Comparison of ENCODE assay signal across 26 mouse cellular contexts in genomic region chr13:16032935-16033592, GRCm38 (mm10). TPM values are rescaled to one million over a fixed set of nuclear protein-coding genes. Genes with fewer than 3 reads are reported as not detected.
DNase-seq lines count a peak whose midpoint lies in the region; ATAC-seq lines count a peak whose summit lies in the region.
"Had no signal": no experiment of that assay in that cellular context is flagged by ENCODE, and none has a peak within 500 bp of the region (broad histone marks: within the 10 kb centered on the region; RNA-seq: fewer than 3 reads in every experiment).

No protein-coding gene starts in this region.

- DNase-seq in forebrain, embryonic 11.5 days (ENCODE audit: low spot score), result no peak
- no peak for DNase-seq in forebrain, embryonic 10.5 days (ENCODE audit: extremely low spot score, low spot score)
- DNase-seq in hindbrain, embryonic 11.5 days (ENCODE audit: low spot score), result no peak
- DNase-seq in neural tube, embryonic 11.5 days (ENCODE audit: low spot score), result no peak
- DNase-seq: adrenal gland, postnatal 10 days; adrenal gland, postnatal 36 days; cerebellum, adult 11 months; cerebellum, adult 2 months; cerebellum, adult 9-11 months; cerebellum, postnatal 25 days; gastrocnemius, postnatal 10 days; gastrocnemius, postnatal 36 days; heart, postnatal 10 days; heart, postnatal 36 days had no signal

- H3K4me2 ChIP-seq in forebrain, embryonic 11.5 days (ENCODE audit: low read depth, low read length, severe bottlenecking), result no peak overlapping the region
- no peak overlapping the region for H3K4me2 ChIP-seq in hindbrain, embryonic 11.5 days (replicated peaks; ENCODE audit: low read depth, low read length)
- H3K4me2 ChIP-seq in hindbrain, embryonic 13.5 days, result no peak overlapping the region
- H3K4me2 ChIP-seq in midbrain, embryonic 12.5 days (replicated peaks), result no peak overlapping the region
- no peak overlapping the region for H3K4me2 ChIP-seq in midbrain, embryonic 16.5 days (ENCODE audit: low read length)
- H3K4me2 ChIP-seq in neural tube, embryonic 11.5 days (ENCODE audit: low read depth), result no peak overlapping the region
- H3K4me2 ChIP-seq in neural tube, embryonic 15.5 days, result no peak overlapping the region
- H3K4me2 ChIP-seq: embryonic facial prominence, embryonic 12.5 days; embryonic facial prominence, embryonic 15.5 days; heart, embryonic 12.5 days; heart, embryonic 15.5 days; hindbrain, embryonic 15.5 days had no signal

- no peaks in the 10 kb centered on the region for H3K27me3 ChIP-seq in forebrain, embryonic 11.5 days (ENCODE audit: control insufficient read depth, insufficient read depth, low read length)
- no peaks in the 10 kb centered on the region for H3K27me3 ChIP-seq in forebrain, embryonic 10.5 days (ENCODE audit: poor library complexity, severe bottlenecking)
- H3K27me3 ChIP-seq in hindbrain, embryonic 11.5 days (ENCODE audit: control insufficient read depth, insufficient read depth, low read length), result no peaks in the 10 kb centered on the region
- H3K27me3 ChIP-seq in hindbrain, embryonic 13.5 days, result no peaks in the 10 kb centered on the region
- H3K27me3 ChIP-seq in midbrain, embryonic 12.5 days, result no peaks in the 10 kb centered on the region
- no peaks in the 10 kb centered on the region for H3K27me3 ChIP-seq in midbrain, embryonic 16.5 days (ENCODE audit: control insufficient read depth, insufficient read depth, low read depth, low read length)
- H3K27me3 ChIP-seq in neural tube, embryonic 11.5 days (ENCODE audit: control insufficient read depth, insufficient read depth, low read length), result no peaks in the 10 kb centered on the region
- no peaks in the 10 kb centered on the region for H3K27me3 ChIP-seq in neural tube, embryonic 15.5 days (replicated peaks)
- H3K27me3 ChIP-seq: embryonic facial prominence, embryonic 12.5 days; embryonic facial prominence, embryonic 15.5 days; heart, embryonic 12.5 days; heart, embryonic 15.5 days; hindbrain, embryonic 15.5 days had no signal

- H3K4me3 ChIP-seq in forebrain, embryonic 11.5 days (ENCODE audit: low read depth, low read length), result no peak overlapping the region
- no peak overlapping the region for H3K4me3 ChIP-seq in forebrain, embryonic 10.5 days
- no peak overlapping the region for H3K4me3 ChIP-seq in hindbrain, embryonic 11.5 days (ENCODE audit: low read depth, low read length)
- H3K4me3 ChIP-seq in hindbrain, embryonic 13.5 days, result no peak overlapping the region
- no peak overlapping the region for H3K4me3 ChIP-seq in midbrain, embryonic 12.5 days
- no peak overlapping the region for H3K4me3 ChIP-seq in midbrain, embryonic 16.5 days (ENCODE audit: low read depth, low read length)
- H3K4me3 ChIP-seq in neural tube, embryonic 11.5 days (ENCODE audit: low read depth, low read length), result no peak overlapping the region
- no peak overlapping the region for H3K4me3 ChIP-seq in neural tube, embryonic 15.5 days (replicated peaks)
- H3K4me3 ChIP-seq: embryonic facial prominence, embryonic 12.5 days; embryonic facial prominence, embryonic 15.5 days; erythroblast, embryonic 14.5 days; heart, embryonic 12.5 days; heart, embryonic 15.5 days; hindbrain, embryonic 10.5 days; hindbrain, embryonic 15.5 days had no signal

- H3K9me3 ChIP-seq in forebrain, embryonic 11.5 days (ENCODE audit: control insufficient read depth, low read length), result no peaks in the 10 kb centered on the region
- H3K9me3 ChIP-seq in forebrain, embryonic 10.5 days, result no peaks in the 10 kb centered on the region
- H3K9me3 ChIP-seq in hindbrain, embryonic 11.5 days (ENCODE audit: control insufficient read depth, low read length), result no peaks in the 10 kb centered on the region
- no peaks in the 10 kb centered on the region for H3K9me3 ChIP-seq in hindbrain, embryonic 13.5 days
- H3K9me3 ChIP-seq in midbrain, embryonic 12.5 days, result no peaks in the 10 kb centered on the region
- no peaks in the 10 kb centered on the region for H3K9me3 ChIP-seq in midbrain, embryonic 16.5 days (replicated peaks; ENCODE audit: control insufficient read depth, low read length, poor library complexity, severe bottlenecking)
- no peaks in the 10 kb centered on the region for H3K9me3 ChIP-seq in neural tube, embryonic 11.5 days (ENCODE audit: control insufficient read depth, low read length)
- H3K9me3 ChIP-seq in neural tube, embryonic 15.5 days (replicated peaks), result no peaks in the 10 kb centered on the region
- H3K9me3 ChIP-seq: embryonic facial prominence, embryonic 12.5 days; embryonic facial prominence, embryonic 15.5 days; heart, embryonic 12.5 days; heart, embryonic 15.5 days; hindbrain, embryonic 10.5 days; hindbrain, embryonic 15.5 days had no signal

- H3K36me3 ChIP-seq in forebrain, embryonic 11.5 days (ENCODE audit: control insufficient read depth, insufficient read depth, low read length), result no peaks in the 10 kb centered on the region
- H3K36me3 ChIP-seq in forebrain, embryonic 10.5 days (replicated peaks), result no peaks in the 10 kb centered on the region
- H3K36me3 ChIP-seq in hindbrain, embryonic 11.5 days (ENCODE audit: control insufficient read depth, insufficient read depth, low read length), result no peaks in the 10 kb centered on the region
- no peaks in the 10 kb centered on the region for H3K36me3 ChIP-seq in hindbrain, embryonic 13.5 days
- no peaks in the 10 kb centered on the region for H3K36me3 ChIP-seq in midbrain, embryonic 12.5 days
- no peaks in the 10 kb centered on the region for H3K36me3 ChIP-seq in midbrain, embryonic 16.5 days (ENCODE audit: control insufficient read depth, insufficient read depth, low read length)
- H3K36me3 ChIP-seq in neural tube, embryonic 11.5 days (ENCODE audit: control insufficient read depth, insufficient read depth, low read length), result no peaks in the 10 kb centered on the region
- H3K36me3 ChIP-seq in neural tube, embryonic 15.5 days, result no peaks in the 10 kb centered on the region
- H3K36me3 ChIP-seq: embryonic facial prominence, embryonic 12.5 days; embryonic facial prominence, embryonic 15.5 days; heart, embryonic 12.5 days; heart, embryonic 15.5 days; hindbrain, embryonic 10.5 days; hindbrain, embryonic 15.5 days had no signal

- ATAC-seq in forebrain, embryonic 11.5 days (replicated peaks; ENCODE audit: low FRiP score), result peak; percentile 65; the same call in 1 of the 2 replicates
- ATAC-seq in hindbrain, embryonic 11.5 days (ENCODE audit: low FRiP score), result 0 out of 2 replicates have a peak, but pooled peaks have one; percentile 40
- no peak for ATAC-seq in hindbrain, embryonic 13.5 days (ENCODE audit: low FRiP score)
- ATAC-seq in midbrain, embryonic 12.5 days (ENCODE audit: low FRiP score, low read depth), result peak; percentile 66
- no peak for ATAC-seq in midbrain, embryonic 16.5 days
- 0 out of 2 replicates have a peak, but pooled peaks have one; percentile 55 for ATAC-seq in neural tube, embryonic 11.5 days (ENCODE audit: insufficient read depth, low FRiP score, low TSS enrichment)
- no peak for ATAC-seq in neural tube, embryonic 15.5 days (ENCODE audit: low FRiP score)
- ATAC-seq: forebrain, embryonic 16.5 days had no signal

- WGBS in forebrain, embryonic 11.5 days, result 32% methylated on average over 6 of the region's 6 CpGs
- WGBS in forebrain, embryonic 10.5 days, result 36% methylated on average over 6 of the region's 6 CpGs
- WGBS in hindbrain, embryonic 11.5 days, result 43% methylated on average over 6 of the region's 6 CpGs
- WGBS in hindbrain, embryonic 13.5 days, result 30% methylated on average over 6 of the region's 6 CpGs
- WGBS in midbrain, embryonic 12.5 days, result 23% methylated on average over 6 of the region's 6 CpGs
- 23% methylated on average over 6 of the region's 6 CpGs for WGBS in midbrain, embryonic 16.5 days
- WGBS in neural tube, embryonic 11.5 days, result 38% methylated on average over 6 of the region's 6 CpGs
- WGBS in neural tube, embryonic 15.5 days, result 32% methylated on average over 6 of the region's 6 CpGs

- no peak overlapping the region for H3K27ac ChIP-seq in forebrain, embryonic 11.5 days (ENCODE audit: low read depth, low read length)
- no peak overlapping the region for H3K27ac ChIP-seq in forebrain, embryonic 10.5 days
- H3K27ac ChIP-seq in hindbrain, embryonic 11.5 days (ENCODE audit: low read depth, low read length), result no peak overlapping the region
- no peak overlapping the region for H3K27ac ChIP-seq in hindbrain, embryonic 13.5 days
- no peak overlapping the region for H3K27ac ChIP-seq in midbrain, embryonic 12.5 days (replicated peaks)
- no peak overlapping the region for H3K27ac ChIP-seq in midbrain, embryonic 16.5 days (ENCODE audit: low read length)
- H3K27ac ChIP-seq in neural tube, embryonic 11.5 days (ENCODE audit: low read depth, low read length), result no peak overlapping the region
- no peak overlapping the region for H3K27ac ChIP-seq in neural tube, embryonic 15.5 days (replicated peaks)
- H3K27ac ChIP-seq: embryonic facial prominence, embryonic 12.5 days; embryonic facial prominence, embryonic 15.5 days; heart, embryonic 15.5 days; hindbrain, embryonic 10.5 days; hindbrain, embryonic 15.5 days had no signal

- H3K9ac ChIP-seq in forebrain, embryonic 11.5 days (ENCODE audit: low read length), result no peak overlapping the region
- H3K9ac ChIP-seq in hindbrain, embryonic 11.5 days (ENCODE audit: low read depth, low read length), result no peak overlapping the region
- no peak overlapping the region for H3K9ac ChIP-seq in hindbrain, embryonic 13.5 days
- no peak overlapping the region for H3K9ac ChIP-seq in midbrain, embryonic 12.5 days (replicated peaks)
- H3K9ac ChIP-seq in midbrain, embryonic 16.5 days (ENCODE audit: low read depth, low read length), result no peak overlapping the region
- H3K9ac ChIP-seq in neural tube, embryonic 11.5 days (ENCODE audit: low read length), result no peak overlapping the region
- H3K9ac ChIP-seq in neural tube, embryonic 15.5 days (replicated peaks), result no peak overlapping the region
- H3K9ac ChIP-seq: embryonic facial prominence, embryonic 12.5 days; embryonic facial prominence, embryonic 15.5 days; heart, embryonic 12.5 days; heart, embryonic 15.5 days; hindbrain, embryonic 15.5 days had no signal

- H3K4me1 ChIP-seq in forebrain, embryonic 11.5 days (replicated peaks; ENCODE audit: control insufficient read depth, insufficient read depth, low read length), result no peaks in the 10 kb centered on the region; the same call in 1 of the 2 replicates
- H3K4me1 ChIP-seq in forebrain, embryonic 10.5 days, result peaks cover 13% of the 10 kb centered on the region
- no peaks in the 10 kb centered on the region for H3K4me1 ChIP-seq in hindbrain, embryonic 11.5 days (replicated peaks; ENCODE audit: control insufficient read depth, insufficient read depth, low read length)
- no peaks in the 10 kb centered on the region for H3K4me1 ChIP-seq in hindbrain, embryonic 13.5 days (replicated peaks)
- H3K4me1 ChIP-seq in midbrain, embryonic 12.5 days, result peaks cover 7% of the 10 kb centered on the region
- H3K4me1 ChIP-seq in midbrain, embryonic 16.5 days (ENCODE audit: control insufficient read depth, insufficient read depth, low read length), result no peaks in the 10 kb centered on the region
- H3K4me1 ChIP-seq in neural tube, embryonic 11.5 days (ENCODE audit: control insufficient read depth, insufficient read depth, low read length), result no peaks in the 10 kb centered on the region
- no peaks in the 10 kb centered on the region for H3K4me1 ChIP-seq in neural tube, embryonic 15.5 days
- H3K4me1 ChIP-seq: embryonic facial prominence, embryonic 12.5 days; embryonic facial prominence, embryonic 15.5 days; heart, embryonic 12.5 days; heart, embryonic 15.5 days; hindbrain, embryonic 15.5 days had no signal

RNA-seq across cellular contexts. Expression of gene Inhba, which starts 21.4 kb away (rescaled TPM):
- 0.23 and 0.77 TPM in 2 replicates for polyA plus RNA-seq in forebrain, embryonic 11.5 days (2014; fragmentation: Nextera tagmentation; extraction: Ambion mirVana)
- 0.26 and 0.27 TPM in 2 replicates for polyA plus RNA-seq in forebrain, embryonic 10.5 days (2016; fragmentation: Nextera tagmentation; extraction: Ambion mirVana)
- 0.78 and 0.99 TPM in 2 replicates for polyA plus RNA-seq in hindbrain, embryonic 11.5 days (2014; fragmentation: Nextera tagmentation; extraction: Ambion mirVana)
- polyA plus RNA-seq in hindbrain, embryonic 13.5 days (2015; fragmentation: Nextera tagmentation; extraction: Ambion mirVana), result 0.56 and 0.78 TPM in 2 replicates
- polyA plus RNA-seq in midbrain, embryonic 12.5 days (2016; fragmentation: Nextera tagmentation; extraction: Ambion mirVana), result 1.0 and 1.5 TPM in 2 replicates
- polyA plus RNA-seq in midbrain, embryonic 16.5 days (2015; fragmentation: Nextera tagmentation; extraction: Ambion mirVana), result 1.1 and 1.8 TPM in 2 replicates
- polyA plus RNA-seq in neural tube, embryonic 11.5 days (2014; fragmentation: Nextera tagmentation; extraction: Ambion mirVana), result 0.72 and 0.77 TPM in 2 replicates
- polyA plus RNA-seq in neural tube, embryonic 15.5 days (2015; fragmentation: Nextera tagmentation; extraction: Ambion mirVana), result 2.5 and 4.7 TPM in 2 replicates
- polyA plus RNA-seq: erythroblast, embryonic 14.5 days had no signal

Comparison
In these comparisons a context has a peak if more than half of its experiments do, and no peak if none do; other contexts are left out.
1. ATAC-seq: peak in forebrain, embryonic 11.5 days (single experiment), hindbrain, embryonic 11.5 days (single experiment), midbrain, embryonic 12.5 days (single experiment) and neural tube, embryonic 11.5 days (single experiment); none in hindbrain, embryonic 13.5 days (single experiment), midbrain, embryonic 16.5 days (single experiment) and neural tube, embryonic 15.5 days (single experiment).